ENCODE assay signal across 8 mouse cellular contexts in genomic region chr15:99972361-99972988, GRCm38 (mm10). TPM values are rescaled to one million over a fixed set of nuclear protein-coding genes. Genes with fewer than 3 reads are reported as not detected.
DNase-seq lines count a peak whose midpoint lies in the region; ATAC-seq lines count a peak whose summit lies in the region.

No protein-coding gene starts in this region.

- H3K9ac ChIP-seq in hindbrain, embryonic 12.5 days: peak overlapping the region; percentile 87

- WGBS in hindbrain, embryonic 12.5 days: under 1% methylated on average over 50 of the region's 50 CpGs

- peak overlapping the region; percentile 97 for H3K4me3 ChIP-seq in hindbrain, embryonic 12.5 days

- peak overlapping the region; percentile 88 for H3K4me2 ChIP-seq in hindbrain, embryonic 12.5 days (replicated peaks)

- no peaks in the 10 kb centered on the region for H3K27me3 ChIP-seq in hindbrain, embryonic 12.5 days

- no peaks in the 10 kb centered on the region for H3K9me3 ChIP-seq in hindbrain, embryonic 12.5 days (replicated peaks)

- H3K36me3 ChIP-seq in hindbrain, embryonic 12.5 days: no peaks in the 10 kb centered on the region

- H3K4me1 ChIP-seq in hindbrain, embryonic 12.5 days: 0 out of 2 replicates have a peak, but pooled peaks cover 3% of the 10 kb centered on the region

- DNase-seq in MN1 (ENCODE audit: low spot score): peak; percentile 98
- peak; percentile 95 for DNase-seq in cerebellum, adult 9-10 months
- DNase-seq in frontal cortex, adult 2 months (ENCODE audit: extremely low spot score in 1 of 2, low spot score in 1 of 2): peak; percentile 89 to 95
- peak; percentile 95 to 96 for DNase-seq in layer of hippocampus, postnatal 14 days (ENCODE audit: low spot score in 2 of 2)
- peak; percentile 95 for DNase-seq in lung, postnatal 14 days
- peak; percentile 92 for DNase-seq in retina, adult 2 months (ENCODE audit: low read depth, low spot score)
- DNase-seq in thymus, postnatal 36 days: peak; percentile 96

- peak; percentile 94 for ATAC-seq in hindbrain, embryonic 12.5 days (ENCODE audit: low FRiP score)

- H3K27ac ChIP-seq in hindbrain, embryonic 12.5 days: peak overlapping the region; percentile 95

RNA-seq across cellular contexts. Expression of gene Larp4, which starts 2.6 kb away (rescaled TPM):
- 21.6 and 23.3 TPM in 2 replicates for polyA plus RNA-seq in frontal cortex, adult 2 months (2012; rRNA removed)
- 31.2 and 34.5 TPM in 2 replicates for polyA plus RNA-seq in hindbrain, embryonic 12.5 days (2016; fragmentation: Nextera tagmentation; extraction: Ambion mirVana)
- total RNA-seq in layer of hippocampus, postnatal 14 days (2021): 10 to 100 TPM; 52.3 to 56.8 TPM

RNA-seq across cellular contexts. Expression of gene Fam186a, which starts 5.6 kb away (rescaled TPM):
- polyA plus RNA-seq in frontal cortex, adult 2 months (2012; rRNA removed): 0.02 and 0.04 TPM in 2 replicates
- 0.03 TPM in 1 of 2 replicates, not detected in the other for polyA plus RNA-seq in hindbrain, embryonic 12.5 days (2016; fragmentation: Nextera tagmentation; extraction: Ambion mirVana)
- total RNA-seq in layer of hippocampus, postnatal 14 days (2021): under 1 TPM; 0.02 to 0.07 TPM

Comparison
In these comparisons a context has a peak if more than half of its experiments do, and no peak if none do; other contexts are left out.
1. Peak in every context shown above with its lines: DNase-seq, ATAC-seq, H3K4me3 ChIP-seq and H3K27ac ChIP-seq.